Mouse (Mus musculus) cerebellum, adult 8-10 months (tissue): ENCODE measurements at regions not wholly inside any gene's neighbourhood (a gene's known extent, or its start where the extent isn't known, plus 50 kb on each side); places are given as distances from the start of the nearest gene placed in this dataset.

Experiments
- DNase-seq: peaks from one replicate; pipeline ENCODE4 v3.0.0; 2022

DNA sequence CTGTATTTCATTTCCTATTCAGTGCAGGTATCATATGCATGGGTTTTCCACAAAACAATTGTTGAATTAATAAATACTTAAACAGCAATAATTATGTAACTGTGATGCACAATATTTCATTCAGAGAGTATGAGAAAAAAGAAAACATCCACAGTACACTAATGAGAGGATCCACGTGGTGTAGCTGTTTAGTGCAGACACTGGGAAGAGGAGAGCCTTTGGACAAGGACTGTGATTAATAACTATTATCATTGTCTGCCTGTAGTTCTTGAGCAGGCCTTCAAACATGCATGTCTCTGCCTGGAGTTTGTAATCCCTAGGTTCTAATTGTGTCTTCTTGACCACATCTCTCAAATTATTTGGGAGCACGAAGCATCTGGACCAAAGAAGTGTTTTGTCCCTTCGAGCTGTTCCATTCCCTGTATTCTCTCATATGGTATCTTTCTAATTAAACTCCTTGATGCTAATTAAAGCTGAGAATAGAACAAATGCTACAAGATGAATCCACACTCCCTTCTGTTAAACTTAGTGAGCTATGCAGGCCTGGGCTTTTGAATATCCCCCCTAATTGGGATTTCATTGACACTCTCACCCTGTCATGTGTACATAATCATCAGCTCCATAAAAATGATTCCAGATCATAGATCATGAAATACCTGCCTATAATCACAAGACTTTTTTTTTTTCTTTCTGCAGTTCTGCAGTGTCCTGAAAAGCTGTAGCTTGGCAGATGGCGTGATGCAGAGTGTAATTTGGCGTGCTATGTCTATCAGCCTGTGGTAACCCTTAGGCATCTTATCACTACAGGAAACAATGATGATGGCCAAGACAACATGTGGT, 1208.9 kb upstream of the G6pd2 start:
- DNase-seq, result peak; percentile 2

GRCm38 (mm10) chr5:60600300-60600648, 1208.3 kb upstream of the G6pd2 start:
- DNase-seq, result no peak

- peak; percentile 5 for DNase-seq
Measured at GRCm38 (mm10) chr5:60608943-60609614, 1199.5 kb upstream of the G6pd2 start.
